Mouse (Mus musculus) limb, embryonic 11.5 days (tissue): ENCODE results near the gene Dock4. TPM values are rescaled to one million over a fixed set of nuclear protein-coding genes. Genes with fewer than 3 reads are reported as not detected.
"Not testable (repeated sequence)": the region's sequence is repeated elsewhere in the genome, so short reads cannot be mapped to it uniquely, and the experiment has no call there.

Source experiments
- ATAC-seq: fragments of 200-750 bp; cut with Nextera tagmentation; 2 replicates; pipeline ENCODE4 v1.8.0; 2017; ENCODE audit warnings: low read depth; ENCODE audit not compliant: insufficient number of reproducible peaks, low FRiP score, low TSS enrichment
- DNase-seq: peaks from one replicate; pipeline ENCODE4 v3.0.0-alpha.2; 2015; ENCODE audit warnings: low spot score
- H3K27ac ChIP-seq: fragments of 300-500 bp; sonication (generic); replicated peaks from 2 replicates; pipeline ENCODE4 v1.5.1; 2014; ENCODE audit warnings: low read depth, mild to moderate bottlenecking, low read length
- H3K27me3 ChIP-seq: fragments of 300-500 bp; sonication (generic); 2 replicates; pipeline ENCODE4 v1.6.1; 2014; ENCODE audit warnings: mild to moderate bottlenecking, low read length, mixed read lengths; ENCODE audit not compliant: control insufficient read depth, insufficient read depth
- H3K36me3 ChIP-seq: fragments of 300-500 bp; sonication (generic); 2 replicates; pipeline ENCODE4 v1.6.1; 2014; ENCODE audit warnings: mild to moderate bottlenecking, low read length, moderate library complexity, mixed read lengths; ENCODE audit not compliant: control insufficient read depth, insufficient read depth
- H3K4me1 ChIP-seq: fragments of 300-500 bp; sonication (generic); 2 replicates; pipeline ENCODE4 v1.6.1; 2014; ENCODE audit warnings: low read length, mixed read lengths; ENCODE audit not compliant: control insufficient read depth, insufficient read depth
- H3K4me2 ChIP-seq: fragments of 300-500 bp; sonication (generic); 2 replicates; pipeline ENCODE4 v1.6.1; 2014; ENCODE audit warnings: low read depth, mild to moderate bottlenecking, moderate library complexity; ENCODE audit not compliant: severe bottlenecking
- H3K4me3 ChIP-seq: fragments of 300-500 bp; sonication (generic); 2 replicates; pipeline ENCODE4 v1.5.1; 2014; ENCODE audit warnings: low read depth, low read length
- H3K9ac ChIP-seq: fragments of 300-500 bp; sonication (generic); 2 replicates; pipeline ENCODE4 v1.6.1; 2014; ENCODE audit warnings: mild to moderate bottlenecking, low read length
- H3K9me3 ChIP-seq: fragments of 300-500 bp; sonication (generic); 2 replicates; pipeline ENCODE4 v1.6.1; 2016; ENCODE audit warnings: low read length; ENCODE audit not compliant: control insufficient read depth
- WGBS: fragments of 180-500 bp; shearing (Covaris S2); extraction: QIAGEN DNeasy Blood & Tissue Kit; methylation state at CpG from one replicate; pipeline ENCODE4 v1.1.7; 2014; 5-methylcytosine and 5-hydroxymethylcytosine counted together
- polyA plus RNA-seq: library from polyadenylated mRNA; unstranded; fragments of >200 nt; fragmentation: Nextera tagmentation; extraction: Ambion mirVana; gene quantifications from 2 replicates; pipeline ENCODE4 v1.2.1, GENCODE M21; 2014

Gene Dock4
- polyA plus RNA-seq, 1 experiment from 2014 or later, result 13.5 TPM

DNA sequence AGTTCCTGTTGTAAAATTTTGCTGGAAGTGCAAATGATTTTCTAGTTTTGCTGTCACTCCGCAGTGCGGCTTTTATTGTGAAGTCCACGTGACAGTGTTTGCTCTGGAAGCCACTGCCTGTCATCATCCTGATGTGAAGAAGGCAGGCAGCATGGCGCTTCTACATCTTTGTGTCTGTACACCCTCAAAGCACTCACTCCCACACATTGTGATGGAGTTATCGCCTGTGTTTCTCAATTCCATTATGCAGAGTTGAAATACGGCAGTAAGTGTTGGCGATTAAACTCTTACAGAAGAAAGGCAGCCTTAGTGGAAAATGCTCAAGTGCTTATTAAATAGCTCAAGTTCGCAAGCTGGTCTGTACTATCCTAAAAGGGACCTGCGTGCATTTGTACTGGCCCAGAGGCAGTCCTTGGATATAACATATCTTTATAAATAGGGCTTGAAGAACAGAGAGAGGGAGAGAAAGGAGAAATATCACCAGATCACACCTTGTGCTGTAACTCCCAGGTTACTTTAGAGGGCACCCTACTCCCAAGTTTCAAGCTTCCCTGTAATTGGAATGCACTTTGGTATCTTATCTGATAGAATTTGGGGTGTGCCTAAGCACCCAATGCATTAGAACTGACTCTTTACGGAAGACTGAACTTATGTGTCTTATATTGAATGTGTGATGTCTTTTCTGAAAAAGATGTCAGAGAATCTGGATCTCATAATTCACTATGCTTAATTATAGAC, 396.7 kb downstream of the Dock4 start:
- DNase-seq, result no peak
- H3K27me3 ChIP-seq, result no peaks in the 10 kb centered on the region
- no peak for ATAC-seq
- H3K9ac ChIP-seq, result no peak overlapping the region
- H3K4me3 ChIP-seq, result no peak overlapping the region
- 89% methylated on average over 10 of the region's 10 CpGs for WGBS
- H3K9me3 ChIP-seq, result no peaks in the 10 kb centered on the region
- H3K36me3 ChIP-seq, result no peaks in the 10 kb centered on the region
- H3K4me2 ChIP-seq, result no peak overlapping the region
- H3K4me1 ChIP-seq, result no peaks in the 10 kb centered on the region
- no peak overlapping the region for H3K27ac ChIP-seq

DNA sequence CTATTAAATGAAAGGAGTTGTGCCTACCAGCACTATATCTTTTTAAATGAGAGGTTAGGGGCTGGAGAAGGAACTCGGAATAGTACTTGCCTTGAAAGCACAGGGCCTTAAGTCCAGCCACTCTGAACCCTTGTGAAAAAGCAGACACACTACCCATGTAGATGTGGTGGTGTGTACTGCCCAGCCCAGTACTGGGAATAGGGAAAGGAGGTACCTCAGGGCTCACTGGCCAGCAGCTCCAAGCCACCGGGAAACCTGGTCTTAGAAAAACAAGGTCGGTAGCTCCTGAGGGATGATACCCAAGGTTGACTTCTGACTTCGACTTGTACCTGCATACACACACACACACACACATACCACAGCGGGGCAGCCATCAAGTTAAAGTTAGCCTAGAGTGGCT, 397.2 kb downstream of the Dock4 start:
- Histone ChIP-seq H3K4me2 (no peak overlapping the region), H3K4me1 (no peaks in the 10 kb centered on the region), H3K27me3 (no peaks in the 10 kb centered on the region), H3K36me3 (no peaks in the 10 kb centered on the region), H3K9me3 (no peaks in the 10 kb centered on the region), H3K27ac (no peak overlapping the region), H3K4me3 (no peak overlapping the region), H3K9ac (no peak overlapping the region)
- DNase-seq (no peak), ATAC-seq (no peak)
- 81% methylated on average over 5 of the region's 5 CpGs for WGBS

DNA sequence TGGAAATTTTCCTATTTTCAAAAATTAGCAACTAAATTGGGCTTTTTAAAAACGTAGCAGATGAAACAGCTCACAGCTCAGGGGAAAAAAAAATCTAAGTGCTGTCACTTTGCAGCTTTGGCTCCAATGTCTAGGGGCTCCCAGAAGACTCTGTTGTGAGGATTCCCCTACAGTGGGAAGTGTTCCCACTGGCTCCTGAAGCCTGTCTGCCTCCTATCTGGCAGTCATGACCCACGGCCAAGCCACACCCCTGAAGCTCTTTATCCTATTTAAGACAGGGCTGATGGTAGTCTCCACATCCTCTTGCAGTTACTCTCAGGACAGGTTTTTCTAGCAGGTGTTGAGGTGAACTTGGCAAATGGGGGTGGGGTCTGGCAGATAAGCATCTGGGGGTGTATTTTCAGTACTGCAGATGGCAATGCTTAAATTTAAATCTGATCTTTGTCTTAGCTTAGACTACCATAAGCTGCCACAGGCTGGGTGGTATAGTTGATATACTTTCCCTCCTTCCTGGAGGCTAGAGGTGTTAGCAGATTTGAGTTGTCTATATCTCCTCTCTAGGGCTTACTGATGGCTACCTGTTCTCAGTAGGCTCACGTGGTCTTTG, 397.8 kb downstream of the Dock4 start:
- ATAC-seq (no peak), DNase-seq (no peak)
- H3K27ac ChIP-seq, result no peak overlapping the region
- H3K27me3 ChIP-seq, result no peaks in the 10 kb centered on the region
- H3K4me2 ChIP-seq, result no peak overlapping the region
- H3K4me3 ChIP-seq, result no peak overlapping the region
- H3K4me1 ChIP-seq, result no peaks in the 10 kb centered on the region
- H3K9ac ChIP-seq, result no peak overlapping the region
- no peaks in the 10 kb centered on the region for H3K9me3 ChIP-seq
- 78% methylated on average over 3 of the region's 3 CpGs for WGBS
- H3K36me3 ChIP-seq, result no peaks in the 10 kb centered on the region

DNA sequence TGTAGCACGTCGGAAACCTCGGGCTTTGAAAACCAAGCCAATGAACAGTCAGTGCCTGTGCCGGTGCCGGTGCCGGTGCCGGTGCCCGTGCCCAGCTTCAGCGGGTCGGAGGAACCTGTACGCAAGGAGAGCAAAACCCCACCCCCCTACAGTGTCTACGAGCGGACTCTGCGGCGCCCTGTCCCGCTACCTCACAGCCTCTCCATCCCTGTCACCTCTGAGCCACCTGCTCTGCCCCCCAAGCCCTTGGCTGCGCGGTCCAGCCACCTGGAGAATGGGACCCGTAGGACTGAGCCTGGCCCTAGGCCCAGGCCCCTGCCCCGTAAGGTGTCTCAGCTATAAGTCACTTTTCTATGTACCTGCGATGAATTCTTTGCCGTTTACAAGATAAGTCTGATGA, 398.6 kb downstream of the Dock4 start:
- Histone ChIP-seq H3K27me3 (no peaks in the 10 kb centered on the region), H3K4me3 (no peak overlapping the region), H3K27ac (no peak overlapping the region), H3K9me3 (no peaks in the 10 kb centered on the region), H3K9ac (no peak overlapping the region), H3K4me1 (no peaks in the 10 kb centered on the region), H3K4me2 (no peak overlapping the region), H3K36me3 (no peaks in the 10 kb centered on the region)
- 92% methylated on average over 22 of the region's 22 CpGs for WGBS
- DNase-seq, result no peak
- no peak for ATAC-seq

DNA sequence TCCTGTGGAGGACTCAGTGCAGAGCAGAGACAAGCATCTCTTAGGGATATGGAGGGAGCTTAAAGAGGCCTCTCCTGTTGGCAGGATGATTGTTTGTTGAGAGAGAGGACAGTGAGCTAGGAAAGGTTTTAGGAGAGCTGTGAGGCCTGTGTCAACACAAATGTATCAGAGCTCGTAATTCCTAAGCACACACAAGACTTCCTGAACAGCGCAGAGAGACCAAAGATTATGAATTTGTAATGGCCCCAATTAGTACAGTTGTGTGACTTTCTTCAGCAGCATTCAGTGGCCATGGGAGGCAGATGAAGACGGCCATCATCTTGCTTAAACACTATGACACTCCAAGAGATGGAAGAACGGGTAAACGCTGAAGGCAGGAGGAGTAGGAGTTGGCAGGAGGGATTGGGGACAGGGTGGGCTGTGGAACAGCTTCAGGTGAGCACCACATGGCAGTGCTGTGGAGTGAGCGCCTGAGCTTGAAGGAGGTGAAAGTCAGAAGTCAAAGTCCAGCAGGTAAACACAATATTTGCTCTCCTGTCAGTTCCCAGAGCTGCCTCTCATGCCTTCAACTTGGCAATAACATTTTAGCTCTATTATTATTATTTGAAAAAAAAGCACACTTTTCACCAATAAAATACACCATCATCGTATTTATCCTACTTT, 409.1 kb downstream of the Dock4 start:
- Histone ChIP-seq H3K4me1 (no peaks in the 10 kb centered on the region), H3K9me3 (no peaks in the 10 kb centered on the region), H3K27ac (no peak overlapping the region), H3K9ac (no peak overlapping the region), H3K36me3 (no peaks in the 10 kb centered on the region), H3K27me3 (no peaks in the 10 kb centered on the region), H3K4me2 (no peak overlapping the region), H3K4me3 (no peak overlapping the region)
- WGBS, result 88% methylated on average over 7 of the region's 7 CpGs
- ATAC-seq, result no peak
- DNase-seq, result no peak

DNA sequence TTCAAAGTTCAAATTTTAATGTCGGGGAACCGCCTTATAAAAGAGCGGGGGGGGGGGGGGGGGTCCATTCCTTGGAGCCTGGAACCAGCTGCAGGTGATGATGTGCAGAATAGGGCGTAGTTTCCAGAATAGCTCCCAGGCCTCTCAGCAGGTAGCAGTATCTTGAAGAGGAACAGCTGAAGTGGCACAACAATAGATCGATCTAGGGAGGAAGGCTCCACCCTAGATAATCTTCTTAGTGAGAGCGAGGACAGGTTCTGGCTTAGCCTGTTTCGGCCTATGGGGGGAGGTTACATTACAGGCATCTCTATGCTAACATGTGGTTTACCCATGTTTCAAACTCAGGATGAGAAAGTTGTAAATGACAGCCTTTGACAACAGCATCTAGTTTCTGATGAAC, 411.7 kb downstream of the Dock4 start:
- Histone ChIP-seq H3K9ac (no peak overlapping the region), H3K9me3 (no peaks in the 10 kb centered on the region), H3K4me2 (no peak overlapping the region), H3K27me3 (no peaks in the 10 kb centered on the region), H3K4me1 (no peaks in the 10 kb centered on the region), H3K27ac (no peak overlapping the region), H3K36me3 (no peaks in the 10 kb centered on the region), H3K4me3 (no peak overlapping the region)
- WGBS, result 90% methylated on average over 6 of the region's 7 CpGs
- ATAC-seq, result no peak
- no peak for DNase-seq

DNA sequence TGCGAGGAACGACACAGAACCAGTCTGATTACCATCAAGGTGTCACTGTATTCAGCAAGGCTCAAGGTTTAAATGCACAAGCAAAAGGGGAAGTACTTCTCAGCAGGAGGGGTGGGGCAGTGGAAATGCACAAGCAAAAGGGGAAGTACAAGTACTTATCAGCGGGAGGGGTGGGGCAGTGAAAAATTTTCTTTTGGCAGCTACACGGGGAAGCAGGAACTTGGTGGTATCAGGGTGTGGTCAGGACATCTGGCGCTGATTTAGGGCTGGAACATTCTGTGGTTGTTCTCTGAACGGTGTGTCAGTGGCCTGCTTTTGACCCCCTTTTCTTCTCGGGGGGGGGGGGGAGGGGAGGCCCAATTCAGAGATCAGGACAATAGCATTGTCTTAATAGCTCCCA, 413.0 kb downstream of the Dock4 start:
- H3K4me2 ChIP-seq, H3K27me3 ChIP-seq, DNase-seq, ATAC-seq, H3K9ac ChIP-seq, H3K4me3 ChIP-seq, H3K27ac ChIP-seq, H3K4me1 ChIP-seq, H3K36me3 ChIP-seq, H3K9me3 ChIP-seq: not testable (repeated sequence)
- 72% methylated on average over 7 of the region's 7 CpGs for WGBS

DNA sequence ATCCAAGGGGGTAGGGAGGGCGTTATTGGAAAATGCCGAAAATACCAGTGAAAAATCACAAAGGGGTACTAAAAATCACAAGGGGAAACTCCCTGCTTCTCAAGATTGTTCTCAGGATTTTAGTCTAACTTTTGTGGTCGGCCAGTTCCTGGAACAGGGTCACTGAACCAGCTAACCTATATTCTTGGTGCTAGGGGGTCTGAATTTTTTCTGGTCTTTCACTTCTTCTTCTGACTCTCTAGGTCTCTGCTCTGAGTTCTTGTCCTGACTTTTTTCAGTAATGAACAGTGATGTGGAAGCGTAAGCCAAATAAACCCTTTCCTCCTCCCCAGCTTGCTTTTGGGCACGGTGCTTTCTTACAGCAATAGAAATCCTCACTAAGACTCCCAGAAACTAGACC, 424.6 kb downstream of the Dock4 start:
- Histone ChIP-seq H3K9ac (no peak overlapping the region), H3K4me2 (no peak overlapping the region), H3K27me3 (no peaks in the 10 kb centered on the region), H3K4me3 (no peak overlapping the region), H3K36me3 (no peaks in the 10 kb centered on the region), H3K4me1 (no peaks in the 10 kb centered on the region), H3K27ac (no peak overlapping the region), H3K9me3 (no peaks in the 10 kb centered on the region; the same call in 1 of the 2 replicates)
- DNase-seq (no peak), ATAC-seq (no peak)
- 93% methylated on average over 5 of the region's 5 CpGs for WGBS
